Mouse (Mus musculus): ENCODE results near the gene Macrod2.

DNA sequence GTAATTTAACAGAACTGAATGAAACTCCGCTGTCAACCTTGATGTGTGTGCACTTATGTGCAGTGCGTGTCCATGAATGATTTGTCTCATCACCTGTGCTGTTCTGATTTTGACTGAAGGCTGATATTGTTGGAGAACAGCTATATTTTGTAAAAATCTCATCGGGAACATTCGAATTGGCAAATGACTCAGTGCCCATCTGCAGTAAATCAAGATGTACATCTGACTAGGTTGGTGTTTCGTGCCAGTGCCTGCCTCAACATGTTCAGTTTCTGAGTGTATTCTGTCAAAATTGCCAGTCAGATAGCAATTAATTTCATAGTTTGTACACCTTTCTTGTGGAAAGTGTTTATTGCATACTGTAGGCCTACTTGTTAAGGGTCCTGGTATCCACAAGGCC lies 472.0 kb downstream of the Macrod2 start:
- TF ChIP-seq CTCF (IDR thresholded peaks at IDR 0.05; ENCODE audit: control insufficient read depth, insufficient read depth, insufficient read length) = no peak
- no peak for TF ChIP-seq MYOG (IDR thresholded peaks at IDR 0.05; ENCODE audit: control insufficient read depth, extremely low read depth, insufficient read length)
- no peak for TF ChIP-seq USF1 (IDR thresholded peaks at IDR 0.05; ENCODE audit: low read depth)
- TF ChIP-seq MYOD1 (IDR thresholded peaks at IDR 0.05; ENCODE audit: control insufficient read depth, insufficient read length, low read depth) = no peak
- TF ChIP-seq FOSL1 (IDR thresholded peaks at IDR 0.05; ENCODE audit: insufficient read depth, low read length, poor library complexity, severe bottlenecking) = no peak
- no peak for TF ChIP-seq MAX (IDR thresholded peaks at IDR 0.05)
- no peak for TF ChIP-seq CEBPB (IDR thresholded peaks at IDR 0.05; ENCODE audit: low read depth)

All from C2C12 (cell line).